Mouse (Mus musculus): ENCODE data around the gene Ano3. TPM values are rescaled to one million over a fixed set of nuclear protein-coding genes. Genes with fewer than 3 reads are reported as not detected.
"Not testable (repeated sequence)": the region's sequence is repeated elsewhere in the genome, so short reads cannot be mapped to it uniquely, and the experiment has no call there.

Ano3 gene
- 0.36 and 0.63 TPM in 2 replicates for polyA plus RNA-seq (2016; fragmentation: Nextera tagmentation; extraction: Ambion mirVana)

- not testable (repeated sequence) for H3K27ac ChIP-seq (ENCODE audit: poor library complexity, severe bottlenecking); H3K36me3 ChIP-seq; H3K9ac ChIP-seq; H3K27me3 ChIP-seq (replicated peaks); ATAC-seq (ENCODE audit: insufficient number of reproducible peaks, low FRiP score); H3K9me3 ChIP-seq (replicated peaks); H3K4me1 ChIP-seq (replicated peaks)
- H3K4me2 ChIP-seq, result peak within 1 kb of the TSS; percentile 70
- peak within 1 kb of the TSS; percentile 38 for H3K4me3 ChIP-seq
These were observed at the start of gene Ano3 for GRCm38 (mm10) chr2:110950823-110951222. Gene Ano3, minus strand, starts transcription at chr2:110950923.

GRCm38 (mm10) chr2:110990071-110990470, 39.3 kb upstream of the Ano3 start:
- H3K27ac ChIP-seq (ENCODE audit: poor library complexity, severe bottlenecking), result no peak overlapping the region
- no peaks in the 10 kb centered on the region for H3K4me1 ChIP-seq (replicated peaks)
- H3K36me3 ChIP-seq, result no peaks in the 10 kb centered on the region
- no peaks in the 10 kb centered on the region for H3K27me3 ChIP-seq (replicated peaks)
- H3K4me2 ChIP-seq, result no peak overlapping the region
- no peak overlapping the region for H3K9ac ChIP-seq
- no peaks in the 10 kb centered on the region for H3K9me3 ChIP-seq (replicated peaks)
- no peak for ATAC-seq (ENCODE audit: insufficient number of reproducible peaks, low FRiP score)
- H3K4me3 ChIP-seq, result no peak overlapping the region
- WGBS, result 88% methylated on average over 1 of the region's 1 CpGs

GRCm38 (mm10) chr2:110989539-110989938, 38.8 kb upstream of the Ano3 start:
- no peak overlapping the region for H3K4me2 ChIP-seq
- no peak for ATAC-seq (ENCODE audit: insufficient number of reproducible peaks, low FRiP score)

GRCm38 (mm10) chr2:110985853-110986271, 35.1 kb upstream of the Ano3 start:
- H3K4me2 ChIP-seq, result no peak overlapping the region
- H3K36me3 ChIP-seq, result no peaks in the 10 kb centered on the region
- no peak for ATAC-seq (ENCODE audit: insufficient number of reproducible peaks, low FRiP score)
- no peak overlapping the region for H3K27ac ChIP-seq (ENCODE audit: poor library complexity, severe bottlenecking)
- no peaks in the 10 kb centered on the region for H3K4me1 ChIP-seq (replicated peaks)
- H3K4me3 ChIP-seq, result no peak overlapping the region
- no peak overlapping the region for H3K9ac ChIP-seq
- H3K27me3 ChIP-seq (replicated peaks), result no peaks in the 10 kb centered on the region
- H3K9me3 ChIP-seq (replicated peaks), result no peaks in the 10 kb centered on the region
- WGBS, result 81% methylated on average over 2 of the region's 2 CpGs

More at GRCm38 (mm10) chr2:110989539-110989938, 38.8 kb upstream of the Ano3 start:
- Histone ChIP-seq H3K4me3 (no peak overlapping the region), H3K27ac (ENCODE audit: poor library complexity, severe bottlenecking) (no peak overlapping the region), H3K9ac (no peak overlapping the region), H3K36me3 (no peaks in the 10 kb centered on the region), H3K9me3 (replicated peaks) (no peaks in the 10 kb centered on the region), H3K27me3 (replicated peaks) (no peaks in the 10 kb centered on the region), H3K4me1 (replicated peaks) (no peaks in the 10 kb centered on the region)
- 83% methylated on average over 4 of the region's 4 CpGs for WGBS

GRCm38 (mm10) chr2:110981733-110982132, 31.0 kb upstream of the Ano3 start:
- Histone ChIP-seq H3K4me1 (replicated peaks) (no peaks in the 10 kb centered on the region), H3K9ac (no peak overlapping the region), H3K4me2 (no peak overlapping the region), H3K9me3 (replicated peaks) (no peaks in the 10 kb centered on the region), H3K27ac (ENCODE audit: poor library complexity, severe bottlenecking) (no peak overlapping the region), H3K36me3 (no peaks in the 10 kb centered on the region), H3K4me3 (no peak overlapping the region), H3K27me3 (replicated peaks) (no peaks in the 10 kb centered on the region)
- ATAC-seq (ENCODE audit: insufficient number of reproducible peaks, low FRiP score), result no peak
- WGBS, result 42% methylated on average over 1 of the region's 1 CpGs

GRCm38 (mm10) chr2:110979610-110980009, 28.9 kb upstream of the Ano3 start:
- Histone ChIP-seq H3K4me1 (replicated peaks) (no peaks in the 10 kb centered on the region), H3K36me3 (no peaks in the 10 kb centered on the region), H3K9ac (no peak overlapping the region), H3K4me2 (no peak overlapping the region), H3K9me3 (replicated peaks) (no peaks in the 10 kb centered on the region), H3K27ac (ENCODE audit: poor library complexity, severe bottlenecking) (no peak overlapping the region), H3K4me3 (no peak overlapping the region), H3K27me3 (replicated peaks) (no peaks in the 10 kb centered on the region)
- no peak for ATAC-seq (ENCODE audit: insufficient number of reproducible peaks, low FRiP score)
- 32% methylated on average over 2 of the region's 2 CpGs for WGBS

GRCm38 (mm10) chr2:110976871-110977270, 26.1 kb upstream of the Ano3 start:
- WGBS, result 61% methylated on average over 2 of the region's 2 CpGs
- Histone ChIP-seq H3K9ac (no peak overlapping the region), H3K9me3 (replicated peaks) (no peaks in the 10 kb centered on the region), H3K27ac (ENCODE audit: poor library complexity, severe bottlenecking) (no peak overlapping the region), H3K4me2 (no peak overlapping the region), H3K27me3 (replicated peaks) (no peaks in the 10 kb centered on the region), H3K4me1 (replicated peaks) (no peaks in the 10 kb centered on the region), H3K36me3 (no peaks in the 10 kb centered on the region), H3K4me3 (no peak overlapping the region)
- ATAC-seq (ENCODE audit: insufficient number of reproducible peaks, low FRiP score), result no peak

GRCm38 (mm10) chr2:110970158-110970557, 19.4 kb upstream of the Ano3 start:
- no peak for ATAC-seq (ENCODE audit: insufficient number of reproducible peaks, low FRiP score)
- Histone ChIP-seq H3K9me3 (replicated peaks) (no peaks in the 10 kb centered on the region), H3K36me3 (no peaks in the 10 kb centered on the region), H3K4me1 (replicated peaks) (no peaks in the 10 kb centered on the region), H3K4me3 (no peak overlapping the region), H3K9ac (no peak overlapping the region), H3K27ac (ENCODE audit: poor library complexity, severe bottlenecking) (no peak overlapping the region), H3K4me2 (no peak overlapping the region), H3K27me3 (replicated peaks) (no peaks in the 10 kb centered on the region)
- 77% methylated on average over 2 of the region's 2 CpGs for whole genome bisulfite sequencing

- no peak overlapping the region for H3K27ac ChIP-seq (ENCODE audit: poor library complexity, severe bottlenecking)
- H3K9ac ChIP-seq, result no peak overlapping the region
- no peaks in the 10 kb centered on the region for H3K4me1 ChIP-seq (replicated peaks)
- H3K9me3 ChIP-seq (replicated peaks), result no peaks in the 10 kb centered on the region
- no peak for ATAC-seq (ENCODE audit: insufficient number of reproducible peaks, low FRiP score)
- no peaks in the 10 kb centered on the region for H3K27me3 ChIP-seq (replicated peaks)
- H3K36me3 ChIP-seq, result no peaks in the 10 kb centered on the region
- H3K4me3 ChIP-seq, result no peak overlapping the region
- no peak overlapping the region for H3K4me2 ChIP-seq
- 84% methylated on average over 3 of the region's 3 CpGs for WGBS
These were observed 14.7 kb upstream of the Ano3 start for GRCm38 (mm10) chr2:110965398-110965797.

GRCm38 (mm10) chr2:110950432-110950803, 305 bp downstream of the Ano3 start:
- WGBS, result 52% methylated on average over 3 of the region's 3 CpGs
- H3K36me3 ChIP-seq, result no peaks in the 10 kb centered on the region
- H3K27ac ChIP-seq (ENCODE audit: poor library complexity, severe bottlenecking), result no peak overlapping the region
- ATAC-seq (ENCODE audit: insufficient number of reproducible peaks, low FRiP score), result no peak
- peak overlapping the region; percentile 38; the same call in 1 of the 2 replicates for H3K4me3 ChIP-seq
- H3K9ac ChIP-seq, result no peak overlapping the region
- H3K4me1 ChIP-seq (replicated peaks), result peaks cover 6% of the 10 kb centered on the region; the same call in 1 of the 2 replicates
- peak overlapping the region; percentile 70 for H3K4me2 ChIP-seq
- H3K27me3 ChIP-seq (replicated peaks), result no peaks in the 10 kb centered on the region
- H3K9me3 ChIP-seq (replicated peaks), result no peaks in the 10 kb centered on the region

- H3K36me3 ChIP-seq, result no peaks in the 10 kb centered on the region
- ATAC-seq (ENCODE audit: insufficient number of reproducible peaks, low FRiP score), result peak; percentile 42; the same call in 1 of the 2 replicates
- H3K4me1 ChIP-seq (replicated peaks), result peaks cover 6% of the 10 kb centered on the region; the same call in 1 of the 2 replicates
- H3K4me2 ChIP-seq, result peak overlapping the region; percentile 70
- H3K9me3 ChIP-seq (replicated peaks), result no peaks in the 10 kb centered on the region
- no peaks in the 10 kb centered on the region for H3K27me3 ChIP-seq (replicated peaks)
- H3K9ac ChIP-seq, result no peak overlapping the region
- H3K27ac ChIP-seq (ENCODE audit: poor library complexity, severe bottlenecking), result no peak overlapping the region
- 7% methylated on average over 20 of the region's 20 CpGs for WGBS
- peak overlapping the region; percentile 38 for H3K4me3 ChIP-seq
These were observed 868 bp downstream of the Ano3 start for GRCm38 (mm10) chr2:110949679-110950431.

GRCm38 (mm10) chr2:110945171-110945570, 5.6 kb downstream of the Ano3 start:
- Histone ChIP-seq H3K4me2 (no peak overlapping the region), H3K4me3 (no peak overlapping the region), H3K27me3 (replicated peaks) (no peaks in the 10 kb centered on the region), H3K36me3 (no peaks in the 10 kb centered on the region), H3K9ac (no peak overlapping the region), H3K9me3 (replicated peaks) (no peaks in the 10 kb centered on the region), H3K27ac (ENCODE audit: poor library complexity, severe bottlenecking) (no peak overlapping the region), H3K4me1 (replicated peaks) (peaks cover 5% of the 10 kb centered on the region; the same call in 1 of the 2 replicates)
- WGBS, result 55% methylated on average over 1 of the region's 1 CpGs
- ATAC-seq (ENCODE audit: insufficient number of reproducible peaks, low FRiP score), result no peak

All from heart, embryonic 12.5 days (tissue).